Mouse (Mus musculus) liver, embryonic 14.5 days (tissue): ENCODE results near the gene Rsf1. TPM values are rescaled to one million over a fixed set of nuclear protein-coding genes. Genes with fewer than 3 reads are reported as not detected.

Source experiments
- ATAC-seq: fragments of 200-750 bp; cut with Nextera tagmentation; 2 replicates; pipeline ENCODE4 v1.8.0; 2017; ENCODE audit warnings: moderate number of reproducible peaks, mild to moderate bottlenecking, moderate library complexity; ENCODE audit not compliant: insufficient read depth
- DNase-seq, 3 experiments: peaks; one replicate each; pipeline ENCODE4 v3.0.0-alpha.2; 2012 to 2013; ENCODE audit warnings: low read depth in 3 of 3, low spot score in 3 of 3
- H3K27ac ChIP-seq: fragments of 300-500 bp; sonication (generic); 2 replicates; pipeline ENCODE4 v1.5.1; 2014; ENCODE audit warnings: moderate library complexity, mild to moderate bottlenecking, control low read depth, inconsistent platforms
- H3K27me3 ChIP-seq: fragments of 300-500 bp; sonication (generic); 2 replicates; pipeline ENCODE4 v1.6.1; 2014; ENCODE audit warnings: mild to moderate bottlenecking, low read length, moderate library complexity; ENCODE audit not compliant: control insufficient read depth, insufficient read depth
- H3K36me3 ChIP-seq: fragments of 300-500 bp; sonication (generic); replicated peaks from 2 replicates; pipeline ENCODE4 v1.6.1; 2014; ENCODE audit warnings: low read depth; ENCODE audit not compliant: control insufficient read depth, insufficient read depth
- H3K4me1 ChIP-seq, 2 experiments: fragments of 200-500 bp in 1 of 2; fragments of 300-500 bp in 1 of 2; sonication (generic) in 1 of 2; replicated peaks; 2 replicates each; pipeline ENCODE4 v1.6.1; 2012 to 2014; ENCODE audit warnings: antibody characterized with exemption in 1 of 2, inconsistent platforms in 1 of 2, low read length in 1 of 2; ENCODE audit not compliant: control insufficient read depth in 2 of 2, insufficient read depth in 2 of 2
- H3K4me2 ChIP-seq: fragments of 300-500 bp; sonication (generic); 2 replicates; pipeline ENCODE4 v1.6.1; 2014; ENCODE audit warnings: low read depth, mild to moderate bottlenecking, control low read depth, moderate library complexity
- H3K4me3 ChIP-seq, 2 experiments: fragments of 200-500 bp in 1 of 2; fragments of 300-500 bp in 1 of 2; sonication (generic) in 1 of 2; 2 replicates each; pipeline ENCODE4 v1.5.1; 2012 to 2014; ENCODE audit warnings: low read depth in 2 of 2, low read length in 2 of 2, mild to moderate bottlenecking in 2 of 2, control low read depth in 1 of 2, inconsistent platforms in 1 of 2, moderate library complexity in 1 of 2; ENCODE audit not compliant: insufficient read depth in 1 of 2
- H3K9ac ChIP-seq: fragments of 300-500 bp; sonication (generic); replicated peaks from 2 replicates; pipeline ENCODE4 v1.6.1; 2014; ENCODE audit warnings: mild to moderate bottlenecking, control low read depth, moderate library complexity
- H3K9me3 ChIP-seq: fragments of 300-500 bp; sonication (generic); 2 replicates; pipeline ENCODE4 v1.6.1; 2016; ENCODE audit warnings: low read length, mixed read lengths; ENCODE audit not compliant: control insufficient read depth
- CTCF ChIP-seq: IDR thresholded peaks from 2 replicates; pipeline ENCODE4 v1.5.1; 2016; ENCODE audit warnings: antibody characterized with exemption, low read depth, control low read depth
- EP300 ChIP-seq: IDR thresholded peaks from 2 replicates; pipeline ENCODE4 v1.6.1; 2016; ENCODE audit warnings: antibody characterized with exemption, low read depth
- WGBS: fragments of 180-500 bp; shearing (Covaris S2); extraction: QIAGEN DNeasy Blood & Tissue Kit; methylation state at CpG from one replicate; pipeline ENCODE4 v1.1.7; 2014; ENCODE audit not compliant: insufficient replicate concordance; 5-methylcytosine and 5-hydroxymethylcytosine counted together
- polyA plus RNA-seq, 2 experiments: library from polyadenylated mRNA; depleted of rRNA in 1 of 2; stranded (reverse) in 1 of 2; unstranded in 1 of 2; fragments of >200 nt; fragmentation: Nextera tagmentation in 1 of 2; extraction: Ambion mirVana in 1 of 2; gene quantifications; 2 replicates each; pipeline versions ENCODE4 v1.2.1 to v1.2.3; 2012 to 2014

The Rsf1 gene
- polyA plus RNA-seq, 2 experiments: 2.8 to 4.9 TPM

- Histone ChIP-seq H3K9ac (no peak overlapping the region), H3K27me3 (no peaks in the 10 kb centered on the region), H3K4me2 (no peak overlapping the region), H3K9me3 (no peaks in the 10 kb centered on the region), H3K27ac (no peak overlapping the region), H3K36me3 (no peaks in the 10 kb centered on the region), H3K4me1 (no peaks in the 10 kb centered on the region), H3K4me3 (no peak overlapping the region)
- TF ChIP-seq EP300: no peak
- TF ChIP-seq CTCF: no peak
- ATAC-seq (no peak), DNase-seq (no peak)
Observed at GRCm38 (mm10) chr7:97623402-97623801, 43.7 kb downstream of the Rsf1 start.

GRCm38 (mm10) chr7:97629351-97629750 lies 49.7 kb downstream of the Rsf1 start:
- Histone ChIP-seq H3K9ac (no peak overlapping the region), H3K9me3 (no peaks in the 10 kb centered on the region), H3K36me3 (no peaks in the 10 kb centered on the region), H3K4me1 (no peaks in the 10 kb centered on the region), H3K4me2 (no peak overlapping the region), H3K4me3 (no peak overlapping the region), H3K27me3 (no peaks in the 10 kb centered on the region), H3K27ac (no peak overlapping the region)
- 54% methylated on average over 2 of the region's 2 CpGs for WGBS
- DNase-seq (no peak), ATAC-seq (no peak)
- TF ChIP-seq EP300 (no peak), CTCF (no peak)

GRCm38 (mm10) chr7:97631290-97631689 lies 51.6 kb downstream of the Rsf1 start:
- DNase-seq (no peak), ATAC-seq (no peak)
- no peaks in the 10 kb centered on the region for H3K9me3 ChIP-seq
- H3K4me2 ChIP-seq: no peak overlapping the region
- no peak overlapping the region for H3K27ac ChIP-seq
- H3K4me1 ChIP-seq: no peaks in the 10 kb centered on the region
- no peak for TF ChIP-seq CTCF
- no peak for TF ChIP-seq EP300
- H3K9ac ChIP-seq: no peak overlapping the region
- no peaks in the 10 kb centered on the region for H3K27me3 ChIP-seq
- H3K4me3 ChIP-seq: no peak overlapping the region
- no peaks in the 10 kb centered on the region for H3K36me3 ChIP-seq
- 67% methylated on average over 2 of the region's 2 CpGs for WGBS

GRCm38 (mm10) chr7:97632897-97633296 lies 53.2 kb downstream of the Rsf1 start:
- no peak overlapping the region for H3K9ac ChIP-seq
- no peak overlapping the region for H3K27ac ChIP-seq
- H3K9me3 ChIP-seq: no peaks in the 10 kb centered on the region
- no peak for TF ChIP-seq CTCF
- no peak for TF ChIP-seq EP300
- ATAC-seq: no peak
- no peaks in the 10 kb centered on the region for H3K36me3 ChIP-seq
- H3K27me3 ChIP-seq: no peaks in the 10 kb centered on the region
- no peak overlapping the region for H3K4me2 ChIP-seq
- no peak overlapping the region for H3K4me3 ChIP-seq
- no peak for DNase-seq
- WGBS: 67% methylated on average over 1 of the region's 1 CpGs
- H3K4me1 ChIP-seq: no peaks in the 10 kb centered on the region

- Histone ChIP-seq H3K9me3 (no peaks in the 10 kb centered on the region), H3K27me3 (no peaks in the 10 kb centered on the region), H3K4me2 (no peak overlapping the region), H3K27ac (no peak overlapping the region), H3K4me1 (no peaks in the 10 kb centered on the region), H3K4me3 (no peak overlapping the region), H3K9ac (no peak overlapping the region), H3K36me3 (no peaks in the 10 kb centered on the region)
- ATAC-seq (no peak), DNase-seq (no peak)
- WGBS: 69% methylated on average over 3 of the region's 3 CpGs
- no peak for TF ChIP-seq CTCF
- no peak for TF ChIP-seq EP300
Observed at GRCm38 (mm10) chr7:97645060-97645459, 65.4 kb downstream of the Rsf1 start.

DNA sequence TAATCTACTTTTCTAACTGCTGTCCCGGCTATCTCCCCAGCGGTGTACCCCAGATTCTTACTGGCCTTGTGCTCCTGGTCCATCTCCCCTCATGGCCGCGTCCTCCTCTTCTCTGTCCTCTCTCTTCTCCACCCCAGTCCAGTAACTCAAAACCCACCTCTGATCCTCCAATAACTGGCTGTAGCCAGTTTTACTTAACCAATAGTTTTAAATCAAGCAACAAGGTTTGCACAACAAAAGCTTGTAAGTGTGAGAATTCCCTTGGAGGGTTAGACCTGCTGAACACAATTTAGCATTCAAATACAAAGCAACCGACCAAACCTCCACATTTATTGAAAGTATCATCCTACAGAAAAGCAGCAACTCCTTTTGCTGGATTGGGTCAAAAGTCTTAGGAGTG lies 68.0 kb downstream of the Rsf1 start:
- ATAC-seq: no peak
- no peak overlapping the region for H3K27ac ChIP-seq
- H3K27me3 ChIP-seq: no peaks in the 10 kb centered on the region
- no peaks in the 10 kb centered on the region for H3K9me3 ChIP-seq
- TF ChIP-seq EP300 (no peak), CTCF (no peak)
- H3K4me3 ChIP-seq: no peak overlapping the region
- H3K4me2 ChIP-seq: no peak overlapping the region
- no peaks in the 10 kb centered on the region; a peak in 1 of 4 replicates for H3K4me1 ChIP-seq
- H3K36me3 ChIP-seq: no peaks in the 10 kb centered on the region
- no peak overlapping the region for H3K9ac ChIP-seq
- 74% methylated on average over 5 of the region's 5 CpGs for WGBS
- no peak for DNase-seq
